Mouse (Mus musculus): ENCODE data around the gene Lmod2.

The Lmod2 gene

DNA sequence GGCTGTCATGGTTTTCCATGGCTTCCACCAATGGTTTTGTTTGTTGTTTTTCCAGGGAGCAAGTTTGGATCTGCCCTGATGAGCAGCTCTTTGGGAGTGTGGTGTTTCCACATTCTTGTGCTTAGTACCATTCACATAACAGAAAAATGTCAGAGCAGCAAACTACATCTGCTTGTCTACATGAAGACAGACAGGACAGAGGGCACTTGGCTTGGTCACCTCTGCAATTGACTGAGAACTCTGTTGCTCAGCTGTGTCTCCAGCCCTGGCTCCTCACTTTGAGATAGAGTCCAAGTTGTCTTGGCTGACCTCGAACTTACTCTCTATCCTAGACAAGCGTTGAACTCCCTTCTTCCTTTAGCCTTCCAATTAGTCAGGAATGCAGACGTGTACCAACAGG lies 4.8 kb downstream of the Lmod2 start:
- DNase-seq (ENCODE audit: low read depth, low spot score), result no peak

DNA sequence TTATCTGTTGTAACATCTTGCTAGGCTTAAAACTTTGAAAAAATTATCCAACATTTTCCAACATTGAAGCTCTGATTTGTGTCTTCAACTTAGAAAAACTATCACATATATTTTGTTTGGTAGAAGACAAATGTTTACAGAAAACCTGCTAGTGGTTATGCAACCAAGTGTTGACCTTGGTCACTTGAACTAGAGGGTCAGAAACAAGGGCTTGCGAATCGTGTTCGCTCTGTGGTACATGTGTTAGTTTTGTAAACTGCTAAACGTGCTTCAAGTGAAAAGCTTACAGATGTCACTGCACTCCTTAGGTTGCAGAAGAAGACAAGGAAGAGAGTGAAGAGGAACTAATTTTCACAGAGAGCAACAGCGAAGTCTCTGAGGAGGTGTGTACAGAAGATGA lies 5.4 kb downstream of the Lmod2 start:
- DNase-seq (ENCODE audit: low read depth, low spot score), result no peak

DNA sequence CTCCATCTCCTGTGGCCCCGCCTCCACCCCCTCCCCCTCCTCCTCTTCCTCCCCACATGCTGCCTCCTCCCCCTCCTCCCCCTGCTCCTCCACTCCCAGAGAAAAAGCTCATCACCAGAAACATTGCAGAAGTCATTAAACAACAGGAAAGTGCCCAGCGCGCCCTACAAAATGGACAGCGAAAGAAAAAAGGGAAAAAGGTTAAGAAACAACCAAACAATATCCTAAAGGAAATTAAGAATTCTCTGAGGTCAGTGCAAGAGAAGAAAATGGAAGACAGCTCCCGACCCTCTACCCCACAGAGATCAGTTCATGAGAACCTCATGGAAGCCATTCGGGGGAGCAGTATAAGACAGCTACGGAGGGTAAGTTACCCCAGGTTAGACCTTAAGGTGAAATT lies 6.7 kb downstream of the Lmod2 start:
- DNase-seq (ENCODE audit: low read depth, low spot score), result no peak

DNA sequence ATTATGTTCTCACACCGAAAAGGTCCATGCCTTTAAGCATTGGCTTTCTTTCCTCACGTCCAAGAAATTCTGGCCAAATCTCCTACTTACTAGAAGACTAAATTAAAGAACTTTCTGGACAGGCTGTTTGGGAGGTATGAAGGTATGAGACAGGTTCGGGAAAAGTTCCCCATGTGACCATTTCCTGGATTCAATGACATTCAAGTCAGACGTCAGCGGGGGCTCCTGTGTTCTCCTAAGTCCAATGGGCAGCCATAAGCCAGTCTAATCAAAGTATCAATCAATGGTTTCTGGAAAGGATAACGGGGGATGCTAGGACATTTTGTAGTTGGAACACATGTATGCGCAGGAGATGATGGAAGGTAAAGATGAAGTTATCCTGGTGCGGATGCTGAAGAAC lies 8.1 kb downstream of the Lmod2 start:
- no peak for DNase-seq (ENCODE audit: low read depth, low spot score)

DNA sequence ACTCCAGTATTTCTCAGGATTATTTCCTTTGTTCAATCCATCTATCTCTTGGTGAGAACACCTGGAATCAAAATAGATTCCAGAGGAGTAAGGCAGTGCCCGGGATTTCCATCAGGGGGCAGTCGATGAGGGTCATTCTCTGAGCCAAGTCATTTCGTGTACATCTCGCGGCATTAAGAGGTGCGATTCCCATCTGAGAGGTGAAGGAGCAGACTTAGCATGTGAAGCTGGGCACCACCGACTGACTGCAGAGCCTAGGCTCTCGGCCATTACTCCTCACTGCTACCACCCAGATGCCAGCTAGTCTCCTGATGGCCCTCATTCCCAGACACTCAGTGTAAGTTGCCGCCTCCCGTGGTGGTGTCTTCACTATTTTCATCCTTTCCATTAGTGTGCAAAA lies 8.9 kb downstream of the Lmod2 start:
- DNase-seq (ENCODE audit: low read depth, low spot score), result no peak

DNA sequence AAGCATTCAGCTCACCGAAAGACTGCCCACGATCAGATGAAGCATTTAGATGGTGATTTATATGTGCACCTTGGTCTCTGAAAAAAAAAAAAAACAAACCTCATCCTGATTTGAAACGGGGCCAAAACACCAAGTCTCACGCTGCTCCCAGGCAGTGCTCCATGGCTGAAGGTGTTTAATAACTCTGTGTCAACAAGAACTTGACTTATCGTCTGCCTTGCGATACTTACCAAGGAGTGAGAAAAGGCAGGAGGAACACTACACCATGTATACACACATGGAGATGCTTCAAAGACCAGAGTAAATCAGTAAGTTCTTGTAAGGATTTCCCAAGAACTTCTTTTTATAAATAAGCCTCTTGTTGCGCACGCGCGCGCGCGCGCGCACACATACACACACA lies 10.0 kb downstream of the Lmod2 start:
- no peak for DNase-seq (ENCODE audit: low read depth, low spot score)

DNA sequence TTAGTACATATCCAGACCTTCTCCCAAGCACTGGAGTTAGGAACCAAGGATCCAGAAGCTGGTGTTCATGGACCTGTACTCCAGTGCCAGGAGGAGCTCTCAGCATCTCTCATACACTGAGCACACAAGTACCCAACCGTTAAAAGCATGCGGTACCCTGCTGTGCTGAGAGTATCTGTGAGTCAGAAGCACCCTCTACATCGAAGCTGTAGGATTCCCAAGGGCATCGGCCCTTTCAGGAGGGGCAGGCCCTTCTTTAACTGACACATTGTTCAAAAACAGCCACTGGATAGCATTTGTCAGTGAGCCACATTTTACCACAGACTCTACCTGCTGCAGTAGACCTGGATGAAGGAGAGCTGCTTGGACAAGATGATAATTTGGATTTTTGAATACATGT lies 10.6 kb downstream of the Lmod2 start:
- DNase-seq (ENCODE audit: low read depth, low spot score), result no peak

DNA sequence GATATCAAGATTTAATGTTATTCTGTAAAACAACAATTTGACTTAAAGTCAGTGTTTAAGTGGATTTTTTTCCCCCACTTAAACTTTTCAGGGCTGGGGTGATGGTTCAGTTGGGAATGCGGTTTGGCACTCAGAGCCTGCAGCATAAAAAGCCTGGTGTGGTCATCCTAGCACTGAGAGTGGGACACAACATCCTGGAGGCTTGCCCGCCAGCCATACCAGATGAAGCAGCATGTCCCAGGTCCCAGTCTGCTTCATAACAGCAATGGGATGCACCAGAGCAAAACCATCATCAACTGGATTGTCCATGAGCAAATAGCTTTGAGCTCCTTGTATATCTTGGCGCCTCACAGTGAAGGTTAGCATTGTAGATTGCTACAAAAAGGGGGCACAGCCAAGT lies 11.1 kb downstream of the Lmod2 start:
- DNase-seq (ENCODE audit: low read depth, low spot score), result no peak

DNA sequence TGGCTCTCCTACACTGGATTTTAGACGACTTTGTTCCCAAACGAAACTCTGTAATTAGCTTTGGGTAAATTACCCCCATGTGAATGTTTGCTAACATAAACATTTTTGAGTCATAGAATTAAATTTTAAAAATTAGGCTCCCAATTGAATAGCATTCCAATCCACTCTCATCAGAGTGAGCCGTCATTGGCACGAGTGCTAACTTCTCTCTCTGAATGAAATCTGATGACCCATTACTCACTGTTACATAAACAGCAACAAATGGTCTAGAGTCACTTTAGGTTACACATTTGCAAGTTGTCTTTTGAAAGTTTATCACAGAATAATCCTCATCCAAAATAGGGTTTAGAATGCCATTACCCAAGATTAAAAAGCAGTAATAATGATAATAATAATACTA lies 12.0 kb downstream of the Lmod2 start:
- no peak for DNase-seq (ENCODE audit: low read depth, low spot score)

DNA sequence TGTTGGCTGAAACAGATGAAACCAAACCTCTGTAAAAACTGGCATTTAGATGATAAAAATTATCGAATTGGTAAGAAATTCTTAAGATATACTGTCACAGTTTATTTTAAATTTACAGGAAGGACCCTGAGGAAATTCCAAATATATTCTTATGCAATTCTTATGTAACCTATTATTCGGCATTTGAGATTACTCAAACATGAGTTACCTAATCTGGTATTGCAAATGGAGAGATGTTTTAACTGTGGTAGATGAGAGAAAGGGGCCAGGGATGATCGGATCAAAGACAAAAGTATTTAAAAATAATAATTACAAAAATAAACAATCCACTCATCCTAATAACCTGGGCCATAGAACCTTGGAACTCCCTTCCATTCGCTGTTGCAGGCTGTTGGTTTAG lies 12.8 kb downstream of the Lmod2 start:
- no peak for DNase-seq (ENCODE audit: low read depth, low spot score)

DNA sequence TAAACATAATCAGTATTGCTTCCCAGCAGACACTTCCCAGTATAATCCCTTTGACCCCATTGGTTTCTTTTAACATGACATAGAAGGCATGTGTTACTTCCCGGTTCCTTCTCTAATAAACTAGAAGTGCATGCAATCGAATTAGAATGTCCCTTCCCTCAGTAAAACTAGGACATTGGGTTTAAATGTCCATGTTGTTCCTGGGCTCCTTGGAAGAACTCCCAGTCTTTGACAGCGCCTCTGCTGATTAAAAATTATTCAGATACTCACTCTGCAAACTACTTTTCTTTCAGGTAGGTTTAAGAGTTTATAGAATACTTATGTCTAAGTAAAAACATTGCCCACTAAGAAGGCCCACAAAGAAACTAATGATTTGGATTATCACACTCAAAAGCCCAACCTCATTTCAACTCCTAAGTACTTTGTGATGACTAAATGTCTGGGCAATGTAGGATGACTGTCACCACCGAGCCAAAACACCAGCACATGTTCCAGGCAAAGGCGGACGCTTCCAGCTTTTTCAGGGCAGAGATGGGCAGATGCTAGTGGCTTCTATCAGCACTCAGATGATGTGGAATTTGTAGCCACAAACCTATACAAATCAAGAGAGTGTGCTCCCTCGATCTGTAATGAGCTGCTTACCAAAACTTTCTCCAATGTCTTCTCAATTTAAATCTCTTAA lies 14.7 kb downstream of the Lmod2 start:
- DNase-seq (ENCODE audit: low read depth, low spot score), result no peak

DNA sequence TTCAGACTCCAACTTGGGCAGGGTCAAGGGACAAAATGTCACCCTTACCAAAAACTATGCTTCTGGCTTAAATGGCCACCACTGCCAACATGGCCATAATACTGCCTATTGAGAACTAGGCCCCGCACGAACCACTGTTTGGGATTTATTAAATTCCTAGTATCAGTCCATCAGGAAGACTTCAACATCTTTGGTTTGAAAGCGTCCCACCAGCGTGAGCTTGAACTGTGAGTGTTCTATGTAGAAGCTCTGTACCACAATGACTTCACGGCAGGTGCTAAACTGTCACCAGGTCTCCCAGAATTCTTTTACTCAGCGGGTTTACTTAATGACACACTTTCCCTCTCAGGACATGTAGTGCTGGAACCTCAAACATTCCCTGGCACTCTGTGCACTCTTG lies 15.8 kb downstream of the Lmod2 start:
- DNase-seq (ENCODE audit: low read depth, low spot score), result no peak

DNA sequence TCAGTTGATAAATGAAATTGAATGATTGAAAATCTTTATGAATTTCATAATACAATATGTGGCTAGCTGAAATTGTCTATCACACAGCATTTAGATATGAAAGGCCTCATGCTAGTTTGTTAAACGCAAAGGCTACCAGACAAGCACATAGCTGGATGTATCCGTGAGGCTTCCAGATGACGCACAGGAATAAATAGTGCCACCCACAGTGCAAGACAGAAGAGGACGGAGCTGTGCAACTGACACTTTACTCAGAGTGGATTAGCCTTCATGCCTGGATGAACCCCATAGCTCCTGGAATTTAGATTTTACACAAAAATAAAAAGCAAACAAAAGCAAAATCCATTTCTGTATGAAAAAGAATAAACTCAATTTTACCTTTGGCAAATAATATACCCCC lies 16.4 kb downstream of the Lmod2 start:
- DNase-seq (ENCODE audit: low read depth, low spot score), result no peak

DNA sequence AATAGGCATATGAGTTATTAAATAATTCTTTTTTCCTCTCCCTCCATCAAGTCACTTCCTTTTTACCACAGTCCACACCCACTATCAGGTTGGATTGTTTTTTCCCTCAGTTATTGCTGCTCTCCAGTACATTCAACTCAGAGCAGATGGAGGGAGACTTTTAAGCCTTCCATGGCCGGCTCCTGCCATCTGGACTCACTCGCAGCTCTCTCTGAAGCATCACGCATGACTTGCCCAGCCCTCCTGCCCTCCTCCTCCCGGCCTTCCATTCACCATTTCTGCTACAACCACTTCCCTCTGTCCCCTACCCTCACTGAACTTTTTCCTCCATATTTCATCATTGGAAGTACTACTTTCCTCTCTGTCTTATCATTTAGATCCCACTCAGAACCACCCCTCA lies 19.2 kb downstream of the Lmod2 start:
- DNase-seq (ENCODE audit: low read depth, low spot score), result peak; percentile 9

DNA sequence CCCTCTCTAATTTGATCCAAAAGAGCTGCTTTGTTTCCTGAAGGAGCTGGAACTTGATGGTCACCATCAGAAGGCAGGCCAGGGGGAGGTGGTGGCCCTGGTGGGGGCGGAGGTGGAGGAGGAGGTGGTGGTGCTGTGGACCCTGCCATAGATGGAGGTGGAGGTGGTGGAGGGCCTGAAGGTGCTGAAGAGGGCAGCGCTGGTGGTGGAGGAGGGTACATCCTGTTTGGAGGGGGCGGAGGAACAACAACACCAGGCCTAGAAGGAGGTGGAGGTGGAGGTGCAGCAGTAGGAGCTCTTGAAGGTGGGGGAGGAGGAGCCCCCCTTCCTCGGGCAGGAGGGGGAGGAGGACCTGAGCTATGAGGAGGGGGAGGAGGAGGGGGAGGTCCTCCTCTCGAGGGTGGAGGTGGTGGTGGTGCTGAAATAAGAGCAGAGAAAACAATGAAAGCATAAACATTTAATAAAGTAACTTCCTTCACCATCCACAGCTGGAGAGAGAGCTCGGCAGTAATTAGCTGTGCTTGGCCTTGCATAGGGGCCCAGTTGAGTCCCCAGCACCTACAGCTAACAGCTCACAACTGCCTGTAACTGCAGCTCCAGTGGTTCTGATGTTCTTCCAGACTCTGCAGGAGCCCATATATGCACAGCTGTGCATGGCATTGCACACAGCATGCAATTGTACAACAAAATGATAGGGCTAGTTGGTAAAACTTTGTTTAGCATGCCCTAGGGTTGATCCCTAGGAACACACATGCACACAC lies 21.9 kb downstream of the Lmod2 start:
- no peak for DNase-seq (ENCODE audit: low read depth, low spot score)

DNA sequence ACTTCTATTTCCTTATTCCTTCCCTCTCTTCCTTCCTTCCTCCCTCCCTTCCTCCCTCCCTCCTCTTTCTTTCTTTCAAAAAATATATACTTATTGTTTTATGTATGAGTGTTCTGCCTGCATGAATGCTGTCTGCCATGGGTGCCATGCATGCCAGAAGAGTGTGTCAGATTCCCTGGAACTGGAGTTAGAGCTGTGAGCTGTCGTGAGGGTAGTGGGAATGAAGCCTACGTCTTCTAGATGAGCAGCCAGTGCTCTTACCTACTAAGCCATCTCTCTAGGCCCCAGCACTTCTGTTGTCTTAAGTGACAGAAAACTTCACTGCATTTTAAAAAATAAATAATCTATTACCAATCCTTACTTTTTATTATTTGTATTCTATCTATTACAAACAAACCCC lies 23.4 kb downstream of the Lmod2 start:
- DNase-seq (ENCODE audit: low read depth, low spot score), result no peak

DNA sequence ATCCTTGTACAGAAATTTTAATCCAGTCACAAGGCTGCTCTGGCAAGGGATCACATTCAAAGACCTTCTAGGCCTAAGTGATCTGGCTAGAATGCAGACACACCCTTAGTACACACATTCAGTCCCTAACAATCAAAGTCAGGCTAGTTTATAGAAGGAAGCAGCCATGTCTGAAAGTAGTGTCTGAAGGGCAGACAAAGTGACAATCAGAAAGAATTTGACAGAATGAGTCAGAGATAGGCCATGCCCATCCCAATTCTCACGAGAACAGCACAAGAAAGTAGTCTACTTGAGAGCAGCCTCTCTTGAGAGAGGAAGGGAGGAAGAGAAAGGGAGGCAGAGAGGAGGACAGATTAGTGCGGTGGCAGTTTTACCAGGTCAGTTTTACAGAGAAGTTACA lies 24.5 kb downstream of the Lmod2 start:
- no peak for DNase-seq (ENCODE audit: low read depth, low spot score)

DNA sequence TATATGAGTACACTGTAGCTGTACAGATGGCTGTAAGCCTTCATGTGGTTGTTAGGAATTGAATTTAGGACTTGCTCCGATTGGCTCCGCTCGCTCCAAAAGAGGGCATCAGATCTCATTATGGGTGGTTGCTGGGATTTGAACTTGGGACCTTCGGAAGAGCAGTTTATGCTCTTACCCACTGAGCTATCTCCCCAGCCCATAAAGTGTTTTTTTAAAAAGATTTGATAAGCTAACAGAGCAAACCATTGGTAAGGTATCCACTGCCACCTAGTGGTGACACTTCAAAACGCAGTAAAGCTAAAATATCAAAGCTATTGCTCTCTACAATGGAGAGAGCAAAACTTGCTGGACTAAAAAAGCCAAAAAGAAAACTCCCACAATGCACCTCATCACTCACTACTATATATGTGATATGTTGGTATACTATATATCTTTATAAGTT lies 30.0 kb downstream of the Lmod2 start:
- peak; percentile 29 for DNase-seq (ENCODE audit: low read depth, low spot score)

DNA sequence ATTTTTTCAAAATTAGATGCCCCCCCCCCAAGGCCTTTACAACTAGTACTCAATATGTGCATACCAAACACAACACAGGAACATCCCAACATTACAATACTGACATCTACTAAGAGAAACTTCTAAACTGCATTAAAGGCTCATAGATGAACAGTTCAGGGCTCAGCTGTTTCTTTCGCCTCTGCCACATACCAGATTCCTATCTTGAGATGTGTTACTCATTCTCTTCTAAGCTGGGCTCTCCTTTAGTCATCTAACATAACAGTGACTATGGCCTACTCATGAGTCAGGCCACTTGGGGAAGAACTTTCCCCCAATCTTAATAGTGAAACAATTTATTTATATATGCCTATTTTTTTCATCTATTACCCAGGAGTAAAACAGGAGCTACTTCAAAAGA lies 30.9 kb downstream of the Lmod2 start:
- no peak for DNase-seq (ENCODE audit: low read depth, low spot score)

DNA sequence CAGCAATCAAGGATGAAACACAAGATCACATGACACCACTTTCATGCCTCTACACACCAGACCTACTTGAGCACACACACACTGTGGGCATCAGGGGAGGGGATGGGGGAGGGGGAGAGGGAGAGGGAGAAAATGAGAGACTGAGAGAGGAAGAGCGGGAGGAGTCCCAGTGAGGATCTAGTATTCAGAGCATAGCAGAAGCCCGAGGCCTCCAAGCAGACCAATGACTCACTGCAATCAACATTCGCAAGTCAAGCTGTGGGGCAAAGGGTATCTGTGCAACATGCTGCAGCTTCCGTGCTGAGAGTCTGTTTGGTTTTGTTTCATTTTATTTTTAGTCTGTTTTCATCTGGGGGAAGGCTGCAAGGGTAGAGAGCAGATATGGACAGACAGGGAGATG lies 34.5 kb downstream of the Lmod2 start:
- no peak for DNase-seq (ENCODE audit: low read depth, low spot score)

DNA sequence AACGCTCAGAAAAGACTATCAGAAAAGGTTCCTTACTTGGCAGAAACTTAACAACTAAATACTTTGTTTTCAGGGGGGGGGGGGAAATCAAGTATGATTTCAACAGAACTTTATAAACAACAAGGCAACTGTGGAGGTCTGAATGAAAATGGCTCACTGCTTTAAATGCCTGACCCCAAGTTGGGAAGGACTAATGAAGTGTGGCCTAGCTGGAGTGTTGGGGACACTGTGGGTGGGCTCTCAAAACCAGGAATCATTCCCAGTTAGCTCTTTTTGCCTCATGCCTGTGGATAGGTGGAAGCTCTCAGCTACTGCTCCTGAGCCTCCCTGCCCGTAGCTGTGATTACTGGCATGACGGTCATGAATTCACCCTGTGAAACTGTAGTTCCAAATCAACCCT lies 36.5 kb downstream of the Lmod2 start:
- no peak for DNase-seq (ENCODE audit: low read depth, low spot score)

DNA sequence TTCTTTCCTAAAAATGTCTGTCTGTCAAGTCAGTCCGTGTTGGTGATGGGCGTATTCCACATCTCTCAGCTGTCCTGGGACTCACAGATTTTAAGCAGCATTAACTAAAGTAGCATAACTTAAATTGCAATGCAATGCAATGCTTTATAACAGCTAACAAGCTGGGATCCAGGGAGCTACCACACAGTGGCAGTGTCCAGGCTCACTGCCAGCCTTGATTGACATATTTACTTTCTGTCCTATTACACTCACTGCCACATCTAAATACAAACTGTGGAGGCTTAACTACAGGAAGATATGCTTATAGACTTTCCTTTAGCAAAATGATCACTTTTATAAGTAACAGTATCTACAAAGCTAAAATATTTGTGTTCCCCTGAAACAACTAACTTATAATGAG lies 38.3 kb downstream of the Lmod2 start:
- DNase-seq (ENCODE audit: low read depth, low spot score), result no peak

DNA sequence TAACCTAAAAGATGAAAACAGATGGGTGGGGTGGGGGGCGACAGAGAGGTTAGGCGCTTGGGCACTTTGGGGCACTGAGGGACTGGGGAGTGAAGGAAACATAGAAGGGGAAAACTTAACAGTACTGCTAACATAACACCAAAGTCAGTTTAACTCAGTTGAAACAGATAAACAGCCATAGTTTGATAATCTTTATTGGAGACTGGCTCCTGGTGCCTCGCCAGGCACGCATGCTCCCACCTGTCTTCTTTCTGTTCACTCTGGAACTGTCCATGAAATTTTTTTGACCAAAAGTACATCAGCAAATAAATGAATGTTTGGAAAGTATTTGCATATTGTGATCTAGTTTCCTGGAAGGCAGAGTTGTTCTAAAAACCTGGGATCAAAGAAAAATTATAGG lies 43.7 kb downstream of the Lmod2 start:
- DNase-seq (ENCODE audit: low read depth, low spot score), result no peak

DNA sequence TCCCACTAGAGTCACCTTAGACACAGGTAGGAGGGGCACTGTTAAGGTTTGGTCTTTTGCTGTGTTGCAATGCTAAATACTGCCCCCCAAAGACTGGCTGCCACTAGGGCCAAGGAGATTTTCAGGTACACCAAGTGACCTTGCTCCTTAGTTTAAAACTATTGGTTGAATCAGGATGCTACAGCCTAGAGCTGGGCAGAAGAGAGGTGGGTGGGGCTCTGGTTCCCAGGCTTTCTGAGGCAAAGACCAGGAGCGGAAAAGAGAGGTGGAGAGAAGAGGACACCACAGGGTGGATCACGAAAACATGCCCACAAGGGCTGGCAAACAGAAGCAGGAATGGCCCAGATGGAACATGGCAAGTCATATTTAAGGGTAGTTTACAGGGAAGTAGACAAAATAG lies 44.6 kb downstream of the Lmod2 start:
- DNase-seq (ENCODE audit: low read depth, low spot score), result no peak
